Mouse (Mus musculus): ENCODE results near the gene Hhat. TPM values are rescaled to one million over a fixed set of nuclear protein-coding genes. Genes with fewer than 3 reads are reported as not detected.
A peak's percentile ranks its signal among the peaks of the same experiment; 100 is the strongest.

Gene Hhat
- polyA plus RNA-seq, 1 experiment from 2014 or later = 8.0 TPM

GRCm38 (mm10) chr1:192587451-192587850 is 183.6 kb downstream of the Hhat start:
- no peaks in the 10 kb centered on the region for H3K9me3 ChIP-seq (ENCODE audit: control insufficient read depth, low read length)
- no peak overlapping the region for H3K27ac ChIP-seq (ENCODE audit: low read depth, low read length)
- no peaks in the 10 kb centered on the region for H3K36me3 ChIP-seq (ENCODE audit: control insufficient read depth, insufficient read depth, low read length)
- ATAC-seq (ENCODE audit: low FRiP score) = no peak
- H3K4me1 ChIP-seq (replicated peaks; ENCODE audit: control insufficient read depth, insufficient read depth, low read length) = no peaks in the 10 kb centered on the region
- H3K9ac ChIP-seq (ENCODE audit: low read depth, low read length) = no peak overlapping the region
- no peak overlapping the region for H3K4me3 ChIP-seq (ENCODE audit: low read depth, low read length)
- DNase-seq (ENCODE audit: low spot score) = no peak
- WGBS = 93% methylated on average over 9 of the region's 9 CpGs
- no peaks in the 10 kb centered on the region for H3K27me3 ChIP-seq (ENCODE audit: control insufficient read depth, insufficient read depth, low read length)
- no peak overlapping the region for H3K4me2 ChIP-seq (replicated peaks; ENCODE audit: low read depth, low read length)

GRCm38 (mm10) chr1:192585289-192585688 is 185.7 kb downstream of the Hhat start:
- DNase-seq (ENCODE audit: low spot score) = no peak
- Histone ChIP-seq H3K36me3 (ENCODE audit: control insufficient read depth, insufficient read depth, low read length) (no peaks in the 10 kb centered on the region), H3K4me1 (replicated peaks; ENCODE audit: control insufficient read depth, insufficient read depth, low read length) (no peaks in the 10 kb centered on the region), H3K9me3 (ENCODE audit: control insufficient read depth, low read length) (no peaks in the 10 kb centered on the region), H3K27me3 (ENCODE audit: control insufficient read depth, insufficient read depth, low read length) (no peaks in the 10 kb centered on the region), H3K27ac (ENCODE audit: low read depth, low read length) (no peak overlapping the region), H3K9ac (ENCODE audit: low read depth, low read length) (no peak overlapping the region), H3K4me3 (ENCODE audit: low read depth, low read length) (no peak overlapping the region), H3K4me2 (replicated peaks; ENCODE audit: low read depth, low read length) (no peak overlapping the region)
- no peak for ATAC-seq (ENCODE audit: low FRiP score)

GRCm38 (mm10) chr1:192582921-192583320 is 188.1 kb downstream of the Hhat start:
- H3K4me1 ChIP-seq (replicated peaks; ENCODE audit: control insufficient read depth, insufficient read depth, low read length) = no peaks in the 10 kb centered on the region
- H3K36me3 ChIP-seq (ENCODE audit: control insufficient read depth, insufficient read depth, low read length) = no peaks in the 10 kb centered on the region
- no peaks in the 10 kb centered on the region for H3K9me3 ChIP-seq (ENCODE audit: control insufficient read depth, low read length)
- ATAC-seq (ENCODE audit: low FRiP score) (no peak), DNase-seq (ENCODE audit: low spot score) (no peak)
- H3K4me2 ChIP-seq (replicated peaks; ENCODE audit: low read depth, low read length) = no peak overlapping the region
- no peak overlapping the region for H3K4me3 ChIP-seq (ENCODE audit: low read depth, low read length)
- H3K27ac ChIP-seq (ENCODE audit: low read depth, low read length) = no peak overlapping the region
- H3K9ac ChIP-seq (ENCODE audit: low read depth, low read length) = no peak overlapping the region
- no peaks in the 10 kb centered on the region for H3K27me3 ChIP-seq (ENCODE audit: control insufficient read depth, insufficient read depth, low read length)
- WGBS = 63% methylated on average over 2 of the region's 2 CpGs

GRCm38 (mm10) chr1:192564691-192565090 is 206.3 kb downstream of the Hhat start:
- H3K4me1 ChIP-seq (replicated peaks; ENCODE audit: control insufficient read depth, insufficient read depth, low read length) = no peaks in the 10 kb centered on the region
- H3K4me3 ChIP-seq (ENCODE audit: low read depth, low read length) = no peak overlapping the region
- ATAC-seq (ENCODE audit: low FRiP score) = no peak
- no peaks in the 10 kb centered on the region for H3K27me3 ChIP-seq (ENCODE audit: control insufficient read depth, insufficient read depth, low read length)
- no peaks in the 10 kb centered on the region for H3K36me3 ChIP-seq (ENCODE audit: control insufficient read depth, insufficient read depth, low read length)
- 0 out of 2 replicates have a peak, but pooled peaks cover 2% of the 10 kb centered on the region for H3K9me3 ChIP-seq (ENCODE audit: control insufficient read depth, low read length)
- DNase-seq (ENCODE audit: low spot score) = no peak
- H3K9ac ChIP-seq (ENCODE audit: low read depth, low read length) = no peak overlapping the region
- no peak overlapping the region for H3K27ac ChIP-seq (ENCODE audit: low read depth, low read length)
- H3K4me2 ChIP-seq (replicated peaks; ENCODE audit: low read depth, low read length) = no peak overlapping the region

GRCm38 (mm10) chr1:192559341-192559740 is 211.7 kb downstream of the Hhat start:
- H3K27ac ChIP-seq (ENCODE audit: low read depth, low read length) = no peak overlapping the region
- H3K4me2 ChIP-seq (replicated peaks; ENCODE audit: low read depth, low read length) = no peak overlapping the region
- no peaks in the 10 kb centered on the region for H3K27me3 ChIP-seq (ENCODE audit: control insufficient read depth, insufficient read depth, low read length)
- no peaks in the 10 kb centered on the region for H3K9me3 ChIP-seq (ENCODE audit: control insufficient read depth, low read length)
- ATAC-seq (ENCODE audit: low FRiP score) (no peak), DNase-seq (ENCODE audit: low spot score) (no peak)
- WGBS = 91% methylated on average over 1 of the region's 1 CpGs
- no peaks in the 10 kb centered on the region for H3K36me3 ChIP-seq (ENCODE audit: control insufficient read depth, insufficient read depth, low read length)
- H3K4me1 ChIP-seq (replicated peaks; ENCODE audit: control insufficient read depth, insufficient read depth, low read length) = no peaks in the 10 kb centered on the region
- H3K9ac ChIP-seq (ENCODE audit: low read depth, low read length) = no peak overlapping the region
- no peak overlapping the region for H3K4me3 ChIP-seq (ENCODE audit: low read depth, low read length)

- peak overlapping the region; percentile 51; the same call in 1 of the 2 replicates for H3K27ac ChIP-seq (ENCODE audit: low read depth, low read length)
- WGBS = 46% methylated on average over 5 of the region's 5 CpGs
Observed at GRCm38 (mm10) chr1:192557978-192558594, 212.9 kb downstream of the Hhat start.

GRCm38 (mm10) chr1:192555516-192555915 is 215.5 kb downstream of the Hhat start:
- Histone ChIP-seq H3K27ac (ENCODE audit: low read depth, low read length) (peak overlapping the region; percentile 42; the same call in 1 of the 2 replicates), H3K4me1 (replicated peaks; ENCODE audit: control insufficient read depth, insufficient read depth, low read length) (no peaks in the 10 kb centered on the region), H3K4me3 (ENCODE audit: low read depth, low read length) (no peak overlapping the region), H3K27me3 (ENCODE audit: control insufficient read depth, insufficient read depth, low read length) (no peaks in the 10 kb centered on the region), H3K4me2 (replicated peaks; ENCODE audit: low read depth, low read length) (no peak overlapping the region), H3K9ac (ENCODE audit: low read depth, low read length) (no peak overlapping the region), H3K9me3 (ENCODE audit: control insufficient read depth, low read length) (no peaks in the 10 kb centered on the region), H3K36me3 (ENCODE audit: control insufficient read depth, insufficient read depth, low read length) (no peaks in the 10 kb centered on the region)
- WGBS = 64% methylated on average over 4 of the region's 4 CpGs
- DNase-seq (ENCODE audit: low spot score) (no peak), ATAC-seq (ENCODE audit: low FRiP score) (peak; percentile 67)

More at GRCm38 (mm10) chr1:192557978-192558594, 212.9 kb downstream of the Hhat start:
- Histone ChIP-seq H3K27me3 (ENCODE audit: control insufficient read depth, insufficient read depth, low read length) (no peaks in the 10 kb centered on the region), H3K4me3 (ENCODE audit: low read depth, low read length) (no peak overlapping the region), H3K9me3 (ENCODE audit: control insufficient read depth, low read length) (no peaks in the 10 kb centered on the region), H3K36me3 (ENCODE audit: control insufficient read depth, insufficient read depth, low read length) (no peaks in the 10 kb centered on the region), H3K4me1 (replicated peaks; ENCODE audit: control insufficient read depth, insufficient read depth, low read length) (no peaks in the 10 kb centered on the region), H3K9ac (ENCODE audit: low read depth, low read length) (no peak overlapping the region), H3K4me2 (replicated peaks; ENCODE audit: low read depth, low read length) (no peak overlapping the region)
- peak; percentile 77 for ATAC-seq (ENCODE audit: low FRiP score)
- DNase-seq (ENCODE audit: low spot score) = peak; percentile 59

GRCm38 (mm10) chr1:192550561-192550960 is 220.5 kb downstream of the Hhat start:
- Histone ChIP-seq H3K27ac (ENCODE audit: low read depth, low read length) (no peak overlapping the region), H3K4me2 (replicated peaks; ENCODE audit: low read depth, low read length) (no peak overlapping the region), H3K36me3 (ENCODE audit: control insufficient read depth, insufficient read depth, low read length) (no peaks in the 10 kb centered on the region), H3K4me1 (replicated peaks; ENCODE audit: control insufficient read depth, insufficient read depth, low read length) (no peaks in the 10 kb centered on the region), H3K9me3 (ENCODE audit: control insufficient read depth, low read length) (no peaks in the 10 kb centered on the region), H3K27me3 (ENCODE audit: control insufficient read depth, insufficient read depth, low read length) (no peaks in the 10 kb centered on the region), H3K9ac (ENCODE audit: low read depth, low read length) (no peak overlapping the region), H3K4me3 (ENCODE audit: low read depth, low read length) (no peak overlapping the region)
- WGBS = 85% methylated on average over 3 of the region's 3 CpGs
- ATAC-seq (ENCODE audit: low FRiP score) (no peak), DNase-seq (ENCODE audit: low spot score) (no peak)

GRCm38 (mm10) chr1:192546843-192547242 is 224.2 kb downstream of the Hhat start:
- Histone ChIP-seq H3K4me3 (ENCODE audit: low read depth, low read length) (no peak overlapping the region), H3K4me2 (replicated peaks; ENCODE audit: low read depth, low read length) (no peak overlapping the region), H3K9ac (ENCODE audit: low read depth, low read length) (no peak overlapping the region), H3K9me3 (ENCODE audit: control insufficient read depth, low read length) (no peaks in the 10 kb centered on the region), H3K27ac (ENCODE audit: low read depth, low read length) (no peak overlapping the region), H3K36me3 (ENCODE audit: control insufficient read depth, insufficient read depth, low read length) (no peaks in the 10 kb centered on the region), H3K27me3 (ENCODE audit: control insufficient read depth, insufficient read depth, low read length) (no peaks in the 10 kb centered on the region), H3K4me1 (replicated peaks; ENCODE audit: control insufficient read depth, insufficient read depth, low read length) (no peaks in the 10 kb centered on the region; the same call in 1 of the 2 replicates)
- no peak for DNase-seq (ENCODE audit: low spot score)
- WGBS = 43% methylated on average over 1 of the region's 1 CpGs
- no peak for ATAC-seq (ENCODE audit: low FRiP score)

Data from hindbrain, embryonic 11.5 days (tissue).